Mouse (Mus musculus) CH12.LX (cell line): ENCODE data around the gene Vdr. TPM values are rescaled to one million over a fixed set of nuclear protein-coding genes. Genes with fewer than 3 reads are reported as not detected.

Source experiments
- DNase-seq: peaks from one replicate; pipeline ENCODE4 v3.0.0-alpha.2; 2013; ENCODE audit errors: extremely low read depth
- H3K27ac ChIP-seq: 2 replicates; pipeline ENCODE4 v1.5.1; 2012; ENCODE audit warnings: low read depth, mild to moderate bottlenecking, control low read depth, moderate library complexity; ENCODE audit not compliant: insufficient read depth
- H3K27me3 ChIP-seq: replicated peaks from 2 replicates; pipeline ENCODE3; 2012; ENCODE audit warnings: inconsistent platforms
- H3K36me3 ChIP-seq, 2 experiments: replicated peaks in 1 of 2; 2 replicates each; pipeline versions ENCODE3 to v1.6.1; 2012; ENCODE audit warnings: inconsistent platforms in 1 of 2, low read length in 1 of 2, mild to moderate bottlenecking in 1 of 2, mixed read lengths in 1 of 2, moderate library complexity in 1 of 2; ENCODE audit not compliant: control insufficient read depth in 1 of 2, insufficient read depth in 1 of 2
- H3K4me1 ChIP-seq, 2 experiments: 2 replicates each; pipeline ENCODE4 v1.6.1; 2012; ENCODE audit warnings: inconsistent platforms in 1 of 2, moderate library complexity in 1 of 2; ENCODE audit not compliant: insufficient read depth in 2 of 2, control insufficient read depth in 1 of 2
- H3K4me2 ChIP-seq: 2 replicates; pipeline ENCODE4 v1.6.1; 2012; ENCODE audit warnings: low read depth, mild to moderate bottlenecking, control low read depth; ENCODE audit not compliant: poor library complexity, insufficient read depth, severe bottlenecking
- H3K4me3 ChIP-seq, 3 experiments: fragments of 150-350 bp in 1 of 3; sonication (generic) in 1 of 3; replicated peaks in 1 of 3; 2 replicates each; pipeline versions ENCODE3 to v1.5.1; 2011 to 2012; ENCODE audit warnings: low read depth in 2 of 3, low read length in 2 of 3, mild to moderate bottlenecking in 2 of 3, moderate library complexity in 2 of 3, control low read depth in 1 of 3, improper control_type of control experiment in 1 of 3, inconsistent platforms in 1 of 3, mixed read lengths in 1 of 3; ENCODE audit not compliant: poor library complexity in 1 of 3
- H3K79me2 ChIP-seq: replicated peaks from 2 replicates; pipeline ENCODE4 v1.6.1; 2012; ENCODE audit warnings: mild to moderate bottlenecking, moderate library complexity; ENCODE audit not compliant: control insufficient read depth, poor library complexity, insufficient read depth, severe bottlenecking; ENCODE audit errors: extremely low read depth
- H3K9ac ChIP-seq: 2 replicates; pipeline ENCODE4 v1.6.1; 2012; ENCODE audit warnings: low read depth, mild to moderate bottlenecking, control low read depth, moderate library complexity; ENCODE audit not compliant: insufficient read depth
- H3K9me3 ChIP-seq: replicated peaks from 2 replicates; pipeline ENCODE3; 2012; ENCODE audit warnings: low read length, inconsistent platforms, mixed read lengths
- CHD1 ChIP-seq: IDR thresholded peaks from 2 replicates; pipeline ENCODE4 v1.6.1; 2012; ENCODE audit warnings: low read depth, low read length, improper control_type of control experiment, inconsistent platforms
- ETS1 ChIP-seq: conservative IDR thresholded peaks from 2 replicates; pipeline ENCODE4 v1.6.1; 2012; ENCODE audit warnings: low read depth, mild to moderate bottlenecking, inconsistent platforms, low read length, improper control_type of control experiment, moderate library complexity
- GABPA ChIP-seq: IDR thresholded peaks from 2 replicates; pipeline ENCODE4 v1.6.1; 2012; ENCODE audit warnings: low read depth, low read length, improper control_type of control experiment, inconsistent platforms; ENCODE audit not compliant: insufficient replicate concordance
- IRF4 ChIP-seq: IDR thresholded peaks from 2 replicates; pipeline ENCODE4 v1.6.1; 2014; ENCODE audit warnings: low read depth, mild to moderate bottlenecking, inconsistent platforms, low read length, improper control_type of control experiment
- JUND ChIP-seq: conservative IDR thresholded peaks from 2 replicates; pipeline ENCODE4 v1.6.1; 2011; ENCODE audit warnings: low read depth, low read length, improper control_type of control experiment
- KAT2A ChIP-seq: IDR thresholded peaks from 2 replicates; pipeline ENCODE4 v1.6.1; 2012; ENCODE audit warnings: low read length, improper control_type of control experiment, inconsistent platforms; ENCODE audit not compliant: insufficient replicate concordance
- MAZ ChIP-seq: IDR thresholded peaks from 2 replicates; pipeline ENCODE4 v1.6.1; 2012; ENCODE audit warnings: low read depth, mild to moderate bottlenecking, inconsistent platforms, low read length, improper control_type of control experiment, moderate library complexity
- MXI1 ChIP-seq: IDR thresholded peaks from 2 replicates; pipeline ENCODE4 v1.6.1; 2011; ENCODE audit warnings: mild to moderate bottlenecking, low read depth, low read length, improper control_type of control experiment
- NELFE ChIP-seq: IDR thresholded peaks from 2 replicates; pipeline ENCODE4 v1.6.1; 2011; ENCODE audit warnings: low read depth, low read length, improper control_type of control experiment
- PAX5 ChIP-seq: IDR thresholded peaks from 2 replicates; pipeline ENCODE4 v1.6.1; 2012; ENCODE audit warnings: low read length, inconsistent platforms, mixed read lengths
- POLR2AphosphoS2 ChIP-seq: IDR thresholded peaks from 2 replicates; pipeline ENCODE4 v1.6.1; 2011; ENCODE audit warnings: low read depth, low read length, improper control_type of control experiment
- RAD21 ChIP-seq: IDR thresholded peaks from 2 replicates; pipeline ENCODE4 v1.6.1; 2011; ENCODE audit warnings: low read depth, mild to moderate bottlenecking, low read length, improper control_type of control experiment, moderate library complexity
- SIN3A ChIP-seq: IDR thresholded peaks from 2 replicates; pipeline ENCODE4 v1.6.1; 2012; ENCODE audit warnings: low read length, improper control_type of control experiment, inconsistent platforms
- SMC3 ChIP-seq: IDR thresholded peaks from 2 replicates; pipeline ENCODE4 v1.6.1; 2011; ENCODE audit warnings: low read depth, low read length, improper control_type of control experiment
- UBTF ChIP-seq: IDR thresholded peaks from 2 replicates; pipeline ENCODE4 v1.6.1; 2012; ENCODE audit warnings: low read depth, mild to moderate bottlenecking, inconsistent platforms, low read length, improper control_type of control experiment, moderate library complexity
- USF1 ChIP-seq: IDR thresholded peaks from 2 replicates; pipeline ENCODE4 v1.6.1; 2014; ENCODE audit warnings: low read depth, mild to moderate bottlenecking, inconsistent platforms, low read length, improper control_type of control experiment
- USF2 ChIP-seq: conservative IDR thresholded peaks from 2 replicates; pipeline ENCODE4 v1.6.1; 2011; ENCODE audit warnings: low read depth, low read length, improper control_type of control experiment
- dilution Hi-C: fragments of 300-500 bp; cut with MboI; formaldehyde crosslinking; loops from 2 replicates; pipeline ENCODE4 v1.14.3; 2020; ENCODE audit warnings: low sequenced_read_pairs; ENCODE audit not compliant: extremely low pct_unique_long_range_greater_than_20kb, extremely low pct_ligation_motif_present
- in situ Hi-C: fragments of 300-500 bp; cut with MboI; formaldehyde crosslinking; loops from 3 replicates; pipeline ENCODE4 v1.14.3; 2019; ENCODE audit warnings: low sequenced_read_pairs, low pct_ligation_motif_present, low pct_unique_long_range_greater_than_20kb, mixed read lengths
- polyA plus RNA-seq: library from polyadenylated mRNA; unstranded; fragments of >175 nt; gene quantifications from 2 replicates; pipeline ENCODE4 v1.2.1, GENCODE M21; 2012; ENCODE audit warnings: low read depth; ENCODE audit not compliant: insufficient read length
- total RNA-seq, 2 experiments: library from RNA; depleted of rRNA; stranded (reverse); fragments of 300-350 nt in 1 of 2; fragments of >200 nt in 1 of 2; gene quantifications; 2 replicates each; pipeline ENCODE4 v1.2.3; 2012 to 2014

Vdr gene
- total and polyA plus RNA-seq, 3 experiments, result 0.52 to 1.7 (median 0.68) TPM

DNA sequence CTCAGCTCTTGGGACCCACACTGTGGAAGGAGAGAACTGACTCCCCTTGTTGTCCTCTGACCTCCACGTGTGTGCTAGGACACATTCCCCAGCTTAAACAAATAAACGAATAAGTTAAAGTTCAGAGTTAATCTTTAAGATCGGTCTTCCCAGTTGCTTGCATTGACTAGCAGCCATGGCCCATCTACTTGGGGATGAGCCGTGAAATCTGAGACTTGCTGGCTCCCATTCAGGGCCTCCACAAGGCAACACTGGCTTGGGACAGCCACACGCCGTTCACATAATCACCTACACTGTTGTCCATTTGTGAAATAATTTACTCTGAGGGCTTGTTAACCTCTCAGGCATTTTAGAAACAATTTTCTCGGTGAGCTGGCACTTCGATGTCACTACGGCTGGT lies 36.7 kb downstream of the Vdr start:
- no peak for TF ChIP-seq RAD21
- TF ChIP-seq, all 38 proteins: peak for 0
- Histone ChIP-seq H3K4me3 (no peak overlapping the region), H3K9me3 (no peaks in the 10 kb centered on the region), H3K4me1 (peaks cover 0 to 8% of the 10 kb centered on the region in 2 experiments; a peak in 1 of 4 replicates), H3K36me3 (no peaks in the 10 kb centered on the region), H3K9ac (no peak overlapping the region), H3K79me2 (no peaks in the 10 kb centered on the region), H3K27ac (no peak overlapping the region), H3K27me3 (peaks cover 8% of the 10 kb centered on the region), H3K4me2 (no peak overlapping the region)
- no peak for DNase-seq
- in situ Hi-C loops (loop anchor here (25.0 kb wide), 1 partner anchor 289 kb away; the partner anchor contains the start of genes Asb8 and Ccdc184), dilution Hi-C loops (no loop called here)

DNA sequence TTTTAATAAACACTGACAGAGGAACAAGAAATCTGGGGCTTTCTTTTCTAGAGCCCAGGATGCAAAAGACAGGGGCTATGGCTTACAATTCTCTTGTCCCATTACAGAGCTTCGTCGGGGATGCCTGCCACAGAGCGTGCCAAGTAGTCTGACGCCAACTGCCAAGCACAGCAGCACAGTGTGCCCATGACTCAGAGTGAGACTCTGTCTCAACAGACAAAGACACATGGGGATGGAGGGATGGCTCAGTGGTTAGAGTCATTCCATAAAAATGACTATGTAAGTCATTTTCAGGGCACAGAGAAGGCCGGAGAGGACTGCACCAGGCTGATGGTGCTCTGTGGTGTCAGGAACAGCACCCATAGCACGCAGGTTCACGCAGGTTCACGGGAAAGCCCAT lies 38.3 kb downstream of the Vdr start:
- DNase-seq, result no peak
- Histone ChIP-seq H3K9me3 (peaks cover 6% of the 10 kb centered on the region), H3K4me2 (no peak overlapping the region)
- dilution Hi-C loops, result no loop called here
- TF ChIP-seq NELFE, result no peak
- TF ChIP-seq POLR2AphosphoS2, result no peak
- TF ChIP-seq USF2, result no peak
- TF ChIP-seq CHD1, result no peak
- TF ChIP-seq JUND, result no peak
- TF ChIP-seq USF1, result no peak
- no peak for TF ChIP-seq ETS1
- TF ChIP-seq, all 38 proteins: peak for 0
- no peaks in the 10 kb centered on the region for H3K36me3 ChIP-seq
- H3K79me2 ChIP-seq, result no peaks in the 10 kb centered on the region
- no peak overlapping the region for H3K4me3 ChIP-seq
- in situ Hi-C loops, result loop anchor here (25.0 kb wide), 1 partner anchor 290 kb away; the partner anchor contains the start of genes Asb8 and Ccdc184
- no peak overlapping the region for H3K27ac ChIP-seq
- H3K27me3 ChIP-seq, result peaks cover 8% of the 10 kb centered on the region
- H3K9ac ChIP-seq, result no peak overlapping the region
- no peaks in the 10 kb centered on the region for H3K4me1 ChIP-seq

DNA sequence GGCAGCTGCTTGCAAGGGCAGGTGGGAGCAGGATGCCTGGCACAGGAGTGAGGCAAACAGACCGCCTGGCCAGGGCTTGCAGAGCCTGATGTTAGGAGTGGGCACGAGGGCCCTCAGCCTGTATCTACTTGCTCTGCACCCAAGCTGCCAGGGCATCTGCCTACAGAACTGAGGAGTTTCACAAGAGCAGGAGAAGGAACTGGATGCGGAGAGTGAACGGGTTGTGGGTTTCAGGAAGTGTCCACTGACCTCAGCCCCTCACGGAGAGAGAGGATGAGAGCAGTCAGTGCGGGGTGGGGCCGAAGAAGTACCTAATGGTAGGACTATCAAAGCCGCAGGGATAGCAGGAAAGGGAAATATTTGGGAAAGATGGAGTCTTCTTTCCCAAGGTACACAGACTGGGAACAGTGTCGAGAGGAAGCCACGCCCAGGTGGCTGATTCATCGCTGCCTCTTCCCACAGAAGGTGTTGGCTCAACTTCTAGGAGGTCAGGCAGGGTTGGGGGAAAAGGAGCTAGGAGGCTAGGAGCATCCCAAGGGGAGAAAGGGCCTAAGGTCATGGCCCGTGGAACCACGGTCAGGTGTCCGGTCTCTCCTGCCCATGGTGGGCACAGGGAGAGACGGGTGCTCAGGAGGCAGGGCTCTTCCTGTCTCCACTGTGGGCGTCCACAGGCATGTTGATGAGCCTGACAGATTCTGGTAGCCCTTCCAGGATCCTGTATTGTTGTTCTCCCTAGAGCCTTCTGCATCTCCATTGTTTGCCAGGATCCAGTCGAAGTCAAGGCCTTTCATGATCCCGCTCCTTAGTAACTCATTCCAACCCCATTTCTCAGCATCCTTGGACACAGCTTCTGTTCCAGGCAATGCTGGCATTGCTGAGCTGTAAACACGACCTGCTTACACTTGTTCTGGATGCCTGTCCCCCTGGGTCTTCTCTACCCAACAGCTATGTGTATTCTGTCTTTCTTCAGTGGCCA lies 39.1 kb downstream of the Vdr start:
- Histone ChIP-seq H3K4me3 (no peak overlapping the region), H3K9me3 (peaks cover 15% of the 10 kb centered on the region), H3K9ac (no peak overlapping the region), H3K27me3 (peaks cover 8% of the 10 kb centered on the region), H3K27ac (no peak overlapping the region), H3K4me2 (no peak overlapping the region), H3K79me2 (no peaks in the 10 kb centered on the region), H3K36me3 (no peaks in the 10 kb centered on the region), H3K4me1 (no peaks in the 10 kb centered on the region)
- TF ChIP-seq KAT2A, result no peak
- TF ChIP-seq JUND, result no peak
- TF ChIP-seq SMC3, result no peak
- no peak for TF ChIP-seq IRF4
- no peak for TF ChIP-seq SIN3A
- TF ChIP-seq NELFE, result no peak
- no peak for TF ChIP-seq ETS1
- TF ChIP-seq MAZ, result no peak
- TF ChIP-seq MXI1, result no peak
- no peak for TF ChIP-seq UBTF
- no peak for TF ChIP-seq GABPA
- TF ChIP-seq PAX5, result no peak
- TF ChIP-seq CHD1, result no peak
- no peak for TF ChIP-seq USF1
- in situ Hi-C loops (loop anchor here (25.0 kb wide), 1 partner anchor 291 kb away; the partner anchor contains the start of genes Asb8 and Ccdc184), dilution Hi-C loops (no loop called here)
- no peak for DNase-seq
